Mouse (Mus musculus) small intestine, adult 2 months (tissue): ENCODE measurements around the gene Tdrd9.

ENCODE experiments used
- CTCF ChIP-seq: fragments of 200-500 bp; IDR thresholded peaks from 2 replicates; pipeline ENCODE4 v1.5.1; 2012; ENCODE audit warnings: low read depth, mild to moderate bottlenecking, control low read depth, inconsistent platforms, low read length, moderate library complexity, mixed read lengths; ENCODE audit not compliant: insufficient replicate concordance, insufficient read length; ENCODE audit errors: extremely low read depth
- POLR2A ChIP-seq: fragments of 200-500 bp; IDR thresholded peaks from 2 replicates; pipeline ENCODE4 v1.6.1; 2012; ENCODE audit warnings: low read depth, mild to moderate bottlenecking, control low read depth, inconsistent platforms, low read length, moderate library complexity

GRCm38 (mm10) chr12:112077651-112078050, 106.3 kb downstream of the Tdrd9 start:
- TF ChIP-seq CTCF (peak; percentile 82; the same call in 1 of the 2 replicates), POLR2A (no peak)
